Mouse (Mus musculus) neural tube, embryonic 14.5 days (tissue): ENCODE results near the gene Dnajc3. TPM values are rescaled to one million over a fixed set of nuclear protein-coding genes. Genes with fewer than 3 reads are reported as not detected.

ENCODE experiments used
- ATAC-seq: fragments of 200-750 bp; cut with Nextera tagmentation; 2 replicates; pipeline ENCODE4 v1.8.0; 2017; ENCODE audit warnings: low read depth, mild to moderate bottlenecking, moderate TSS enrichment, moderate library complexity
- H3K27ac ChIP-seq: fragments of 300-500 bp; sonication (generic); 2 replicates; pipeline ENCODE4 v1.5.1; 2014; ENCODE audit warnings: low read depth, mild to moderate bottlenecking, control low read depth, low read length, moderate library complexity, mixed read lengths
- H3K27me3 ChIP-seq: fragments of 300-500 bp; sonication (generic); 2 replicates; pipeline ENCODE4 v1.6.1; 2014; ENCODE audit warnings: low read length; ENCODE audit not compliant: control insufficient read depth, insufficient read depth
- H3K36me3 ChIP-seq: fragments of 300-500 bp; sonication (generic); 2 replicates; pipeline ENCODE4 v1.6.1; 2014; ENCODE audit warnings: low read length, mixed read lengths; ENCODE audit not compliant: control insufficient read depth, insufficient read depth
- H3K4me1 ChIP-seq: fragments of 300-500 bp; sonication (generic); 2 replicates; pipeline ENCODE4 v1.6.1; 2014; ENCODE audit warnings: low read length; ENCODE audit not compliant: control insufficient read depth, insufficient read depth
- H3K4me2 ChIP-seq: fragments of 300-500 bp; sonication (generic); 2 replicates; pipeline ENCODE4 v1.6.1; 2014; ENCODE audit warnings: mild to moderate bottlenecking, low read depth, low read length, control low read depth
- H3K4me3 ChIP-seq: fragments of 300-500 bp; sonication (generic); 2 replicates; pipeline ENCODE4 v1.5.1; 2014; ENCODE audit warnings: low read depth, low read length, control low read depth, mixed read lengths
- H3K9ac ChIP-seq: fragments of 300-500 bp; sonication (generic); replicated peaks from 2 replicates; pipeline ENCODE4 v1.6.1; 2014; ENCODE audit warnings: low read depth, mild to moderate bottlenecking, control low read depth, low read length, mixed read lengths
- H3K9me3 ChIP-seq: fragments of 300-500 bp; sonication (generic); 2 replicates; pipeline ENCODE4 v1.6.1; 2016; ENCODE audit warnings: low read length; ENCODE audit not compliant: control insufficient read depth
- WGBS: fragments of 180-500 bp; shearing (Covaris S2); extraction: QIAGEN DNeasy Blood & Tissue Kit; methylation state at CpG from one replicate; pipeline ENCODE4 v1.1.7; 2014; 5-methylcytosine and 5-hydroxymethylcytosine counted together
- polyA plus RNA-seq: library from polyadenylated mRNA; unstranded; fragments of >200 nt; fragmentation: Nextera tagmentation; extraction: Ambion mirVana; gene quantifications from 2 replicates; pipeline ENCODE4 v1.2.1, GENCODE M21; 2014

Gene Dnajc3
- polyA plus RNA-seq, 1 experiment from 2014 or later, result 21.7 TPM

DNA sequence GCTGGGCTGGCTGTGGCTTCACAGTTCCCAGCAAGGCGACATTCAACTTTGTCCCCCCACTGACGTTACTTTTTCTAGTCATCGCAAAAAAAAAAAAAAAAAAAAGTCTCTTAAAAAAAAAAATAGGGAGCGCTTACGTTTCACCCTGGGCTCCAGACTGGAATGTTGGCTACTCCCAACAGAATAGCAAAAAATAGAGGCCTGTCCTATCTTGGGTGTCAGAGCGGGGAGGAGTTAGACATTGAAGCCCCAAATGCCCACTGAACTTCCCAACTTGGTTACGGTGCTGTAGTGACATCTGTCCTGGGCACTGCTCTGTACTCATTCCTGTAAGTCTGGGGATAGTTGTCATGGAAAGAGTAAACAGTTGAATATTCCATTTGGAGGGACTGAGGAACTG, 775 bp downstream of the Dnajc3 start:
- ATAC-seq, result no peak
- peak overlapping the region; percentile 96 for H3K9ac ChIP-seq
- peak overlapping the region; percentile 98 for H3K4me3 ChIP-seq
- WGBS, result under 1% methylated on average over 7 of the region's 7 CpGs
- no peaks in the 10 kb centered on the region for H3K9me3 ChIP-seq
- H3K4me1 ChIP-seq, result no peaks in the 10 kb centered on the region
- H3K36me3 ChIP-seq, result no peaks in the 10 kb centered on the region
- peak overlapping the region; percentile 52 for H3K4me2 ChIP-seq
- H3K27me3 ChIP-seq, result no peaks in the 10 kb centered on the region
- no peak overlapping the region for H3K27ac ChIP-seq

DNA sequence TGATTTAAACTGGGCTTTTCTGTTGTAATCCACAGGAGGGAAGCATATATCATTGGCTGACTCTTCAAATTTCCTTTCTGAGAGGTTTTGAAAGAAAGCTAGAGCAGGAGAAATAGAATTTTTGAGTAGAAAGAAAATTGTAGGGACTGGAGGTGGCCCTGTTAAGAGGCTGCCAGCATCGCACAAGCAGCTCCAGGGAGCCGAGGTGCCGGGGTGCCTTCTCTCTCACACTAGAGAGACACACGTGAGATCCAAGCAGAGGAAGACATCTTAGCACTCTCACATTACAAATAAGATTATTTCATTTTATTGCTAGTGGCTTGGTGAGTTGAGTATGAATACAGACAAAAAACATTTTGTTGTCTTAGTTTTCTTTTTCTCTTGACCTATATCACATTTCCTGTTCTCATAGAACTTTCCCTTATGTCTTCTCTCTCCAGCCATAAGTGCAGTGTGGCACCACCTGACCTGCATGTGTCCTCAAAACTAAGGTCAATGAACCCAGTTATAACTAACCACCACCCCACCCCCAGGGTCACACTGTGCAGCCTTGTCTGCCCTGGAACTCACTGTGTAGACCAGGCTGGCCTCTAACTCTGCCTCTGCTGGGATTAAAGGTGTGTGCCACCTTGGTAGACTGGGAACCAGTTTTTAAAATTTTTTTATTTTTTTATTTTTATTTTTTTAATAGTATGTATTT, 3.2 kb downstream of the Dnajc3 start:
- H3K9ac ChIP-seq, result no peak overlapping the region
- no peak for ATAC-seq
- 75% methylated on average over 4 of the region's 4 CpGs for WGBS

DNA sequence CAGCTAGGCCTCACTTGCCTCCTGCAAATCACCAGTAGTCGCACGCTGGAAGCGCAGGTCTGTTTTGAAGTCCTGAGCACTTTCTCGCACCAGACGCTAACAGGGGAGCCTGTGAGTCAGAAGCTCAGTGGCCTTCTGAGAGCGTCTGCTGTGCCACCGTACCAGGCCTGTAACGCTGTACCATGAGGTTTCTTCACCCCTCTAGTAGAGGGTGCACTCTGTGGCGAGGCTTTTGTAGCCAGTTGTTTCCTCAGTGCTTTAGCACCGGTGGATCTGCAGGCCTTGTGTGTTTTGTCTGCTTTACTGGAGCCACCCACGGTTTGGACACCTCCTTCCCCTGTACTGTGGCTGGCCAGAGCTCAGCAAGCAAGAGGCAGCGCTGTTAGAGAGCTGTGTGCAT, 4.3 kb downstream of the Dnajc3 start:
- Histone ChIP-seq H3K27me3 (no peaks in the 10 kb centered on the region), H3K9ac (no peak overlapping the region), H3K9me3 (no peaks in the 10 kb centered on the region), H3K27ac (no peak overlapping the region), H3K4me3 (no peak overlapping the region), H3K36me3 (no peaks in the 10 kb centered on the region), H3K4me2 (no peak overlapping the region), H3K4me1 (no peaks in the 10 kb centered on the region)
- 42% methylated on average over 12 of the region's 12 CpGs for WGBS
- ATAC-seq, result no peak

More for the DNA sequence above, 3.2 kb downstream of the Dnajc3 start:
- Histone ChIP-seq H3K4me3 (no peak overlapping the region), H3K9me3 (no peaks in the 10 kb centered on the region), H3K27me3 (no peaks in the 10 kb centered on the region), H3K4me1 (no peaks in the 10 kb centered on the region), H3K27ac (no peak overlapping the region), H3K36me3 (no peaks in the 10 kb centered on the region), H3K4me2 (no peak overlapping the region)

DNA sequence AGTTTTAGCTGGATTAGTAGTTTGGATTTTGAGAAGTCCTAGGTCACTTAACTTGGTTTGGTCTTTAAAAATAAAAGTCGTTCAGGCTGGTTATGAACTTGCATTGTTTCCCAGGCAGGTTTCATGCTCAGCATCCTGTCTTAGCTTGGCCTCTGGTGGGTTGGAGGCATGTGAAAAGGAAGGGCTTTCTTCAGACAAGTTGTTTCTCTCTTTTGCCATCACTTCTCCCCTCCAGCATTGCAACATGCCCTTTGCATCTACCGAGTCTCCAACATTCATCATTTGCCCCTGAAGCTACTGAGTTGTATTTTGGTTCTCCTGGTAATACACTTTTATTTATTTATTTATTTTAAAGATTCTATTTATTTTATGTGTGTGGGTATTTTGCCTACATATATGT, 6.9 kb downstream of the Dnajc3 start:
- no peaks in the 10 kb centered on the region for H3K36me3 ChIP-seq
- no peak overlapping the region for H3K4me2 ChIP-seq
- ATAC-seq, result no peak
- H3K9ac ChIP-seq, result no peak overlapping the region
- no peak overlapping the region for H3K27ac ChIP-seq
- no peak overlapping the region for H3K4me3 ChIP-seq
- no peaks in the 10 kb centered on the region for H3K27me3 ChIP-seq
- WGBS, result 91% methylated on average over 2 of the region's 2 CpGs
- H3K4me1 ChIP-seq, result no peaks in the 10 kb centered on the region
- H3K9me3 ChIP-seq, result no peaks in the 10 kb centered on the region

DNA sequence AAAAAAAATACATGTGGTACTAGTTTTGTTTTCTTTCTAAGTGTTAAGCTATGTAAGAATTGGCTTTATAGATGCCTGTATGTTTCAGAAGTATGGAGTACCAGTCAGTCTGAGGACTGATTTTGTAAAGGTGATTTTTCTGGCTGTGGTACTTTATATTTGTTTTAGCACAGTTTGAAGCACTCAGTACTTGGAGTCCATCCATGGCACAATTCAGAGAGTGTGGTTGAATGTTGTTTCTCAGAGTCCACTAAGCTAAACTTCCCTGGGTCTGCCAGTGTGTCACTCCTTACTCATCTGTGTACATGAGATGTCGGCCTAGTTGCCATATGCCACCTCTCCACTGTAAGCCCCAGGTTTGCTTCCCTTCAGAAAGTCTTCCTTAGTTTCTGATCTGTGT, 11.1 kb downstream of the Dnajc3 start:
- no peak overlapping the region for H3K9ac ChIP-seq
- 86% methylated on average over 1 of the region's 1 CpGs for WGBS
- ATAC-seq, result no peak
- H3K9me3 ChIP-seq, result no peaks in the 10 kb centered on the region
- H3K27me3 ChIP-seq, result no peaks in the 10 kb centered on the region
- no peak overlapping the region for H3K27ac ChIP-seq
- no peak overlapping the region for H3K4me3 ChIP-seq
- H3K4me2 ChIP-seq, result no peak overlapping the region
- H3K36me3 ChIP-seq, result no peaks in the 10 kb centered on the region
- H3K4me1 ChIP-seq, result no peaks in the 10 kb centered on the region

DNA sequence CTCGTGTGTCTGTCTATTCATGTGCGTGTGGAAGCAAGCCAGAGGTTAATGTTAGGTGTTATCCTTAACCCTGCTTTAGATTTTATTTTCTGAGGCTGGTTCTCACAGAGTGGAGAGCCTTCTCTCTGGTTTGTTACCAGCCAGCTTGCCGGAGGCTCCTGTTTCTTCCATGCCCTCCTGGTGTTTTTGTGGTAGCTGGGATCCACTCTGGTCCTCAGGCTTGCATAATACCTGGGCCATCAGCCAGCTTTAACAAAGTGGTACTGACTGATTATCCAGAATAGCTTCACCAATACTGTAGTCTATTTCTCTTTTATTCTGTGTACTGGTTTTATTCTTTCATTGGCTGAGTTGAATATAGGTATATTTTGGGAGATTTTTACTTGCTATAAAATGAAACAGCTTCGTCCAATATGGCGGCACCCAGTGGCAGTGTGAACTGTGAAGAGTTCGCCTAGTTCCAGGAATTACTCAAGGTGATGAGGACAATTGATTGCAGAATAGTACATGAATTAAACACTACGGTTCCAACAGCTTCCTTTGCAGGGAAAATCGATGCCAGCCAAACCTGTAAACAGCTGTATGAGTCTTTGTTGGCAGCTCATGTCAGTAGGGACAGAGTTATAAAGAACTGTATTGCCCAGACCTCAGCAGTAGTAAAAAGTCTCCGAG, 14.3 kb downstream of the Dnajc3 start:
- no peaks in the 10 kb centered on the region for H3K9me3 ChIP-seq
- no peak overlapping the region for H3K9ac ChIP-seq
- H3K36me3 ChIP-seq, result no peaks in the 10 kb centered on the region
- H3K27ac ChIP-seq, result no peak overlapping the region
- H3K4me3 ChIP-seq, result no peak overlapping the region
- H3K27me3 ChIP-seq, result no peaks in the 10 kb centered on the region
- H3K4me2 ChIP-seq, result no peak overlapping the region
- 91% methylated on average over 9 of the region's 9 CpGs for WGBS
- no peak for ATAC-seq
- H3K4me1 ChIP-seq, result no peaks in the 10 kb centered on the region

DNA sequence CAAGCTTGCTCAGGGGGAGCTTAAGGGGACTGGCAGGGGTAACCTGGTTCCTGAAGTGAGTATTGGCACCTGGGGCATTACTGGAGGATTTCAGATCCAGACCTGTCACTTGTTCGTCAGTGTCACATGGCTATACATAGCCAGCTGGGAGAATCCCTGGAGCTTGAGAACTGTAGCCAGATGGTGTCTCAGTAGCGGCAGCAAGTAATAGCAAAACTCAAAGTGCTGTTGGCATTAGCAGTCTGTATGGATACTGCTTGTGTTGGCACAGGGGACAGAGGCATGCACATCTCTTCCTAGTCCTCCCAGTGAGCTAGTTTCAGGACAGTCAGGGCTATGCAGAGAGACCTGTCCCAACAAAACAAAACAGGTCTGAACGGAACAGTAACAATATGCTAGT, 20.2 kb downstream of the Dnajc3 start:
- no peaks in the 10 kb centered on the region for H3K27me3 ChIP-seq
- H3K4me1 ChIP-seq, result no peaks in the 10 kb centered on the region
- no peak for ATAC-seq
- peaks cover 24% of the 10 kb centered on the region for H3K36me3 ChIP-seq
- WGBS, result 80% methylated on average over 3 of the region's 3 CpGs
- H3K9ac ChIP-seq, result no peak overlapping the region
- no peak overlapping the region for H3K27ac ChIP-seq
- no peak overlapping the region for H3K4me3 ChIP-seq
- no peak overlapping the region for H3K4me2 ChIP-seq
- H3K9me3 ChIP-seq, result no peaks in the 10 kb centered on the region

DNA sequence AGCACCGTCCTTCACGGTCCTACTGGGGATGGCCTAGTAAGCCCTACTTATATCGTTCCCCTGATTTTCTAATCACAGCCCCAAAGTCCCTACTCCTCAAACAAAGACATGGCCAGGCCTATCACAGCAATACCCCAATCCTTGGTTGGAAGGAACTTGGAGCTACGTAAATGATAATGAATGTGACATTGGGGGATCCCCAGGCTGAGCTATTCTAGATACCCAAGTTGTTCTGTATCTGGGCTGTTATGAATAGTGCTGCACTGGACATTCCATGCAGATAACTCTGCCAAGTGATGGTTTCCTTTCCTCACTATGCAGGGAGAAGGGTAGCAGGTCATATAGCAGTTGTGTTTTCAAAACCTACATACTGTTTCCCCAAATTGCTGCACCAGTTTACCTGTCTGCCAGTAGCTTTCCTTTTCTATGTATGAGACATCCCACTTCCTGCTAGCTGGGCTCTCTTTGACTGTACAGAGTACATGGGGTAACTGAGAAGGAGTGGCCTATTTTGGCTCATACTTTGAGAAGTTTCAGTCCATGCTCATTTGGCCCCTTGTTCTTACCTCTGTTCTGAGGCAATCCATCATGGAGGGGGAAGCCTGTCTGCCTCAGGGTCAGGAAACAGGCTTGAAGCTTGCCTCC, 27.7 kb downstream of the Dnajc3 start:
- Histone ChIP-seq H3K36me3 (peaks cover 10% of the 10 kb centered on the region; the same call in 1 of the 2 replicates), H3K4me3 (no peak overlapping the region), H3K4me1 (no peaks in the 10 kb centered on the region), H3K4me2 (no peak overlapping the region), H3K27ac (no peak overlapping the region), H3K27me3 (no peaks in the 10 kb centered on the region), H3K9me3 (no peaks in the 10 kb centered on the region), H3K9ac (no peak overlapping the region)
- 95% methylated on average over 4 of the region's 4 CpGs for WGBS
- ATAC-seq, result no peak

DNA sequence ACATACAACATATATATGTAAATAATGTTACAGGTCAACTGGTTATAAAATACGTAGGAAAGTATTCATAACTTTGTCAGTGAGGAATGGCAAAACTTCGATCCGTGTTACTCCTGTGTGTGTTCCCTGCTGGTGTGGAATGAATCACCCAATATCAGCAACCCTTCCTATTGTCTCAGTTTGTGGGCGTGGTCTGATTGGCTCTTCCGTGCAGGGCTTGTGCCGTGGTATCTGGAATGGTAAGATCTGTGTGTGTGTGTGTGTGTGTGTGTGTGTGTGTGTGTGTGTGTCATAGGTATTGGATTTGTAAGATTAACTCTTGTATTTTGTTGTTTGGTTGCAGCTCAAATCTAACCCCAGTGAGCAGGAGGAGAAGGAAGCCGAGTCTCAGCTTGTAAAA, 29.9 kb downstream of the Dnajc3 start:
- Histone ChIP-seq H3K4me1 (no peaks in the 10 kb centered on the region), H3K27ac (no peak overlapping the region), H3K4me2 (no peak overlapping the region), H3K9me3 (no peaks in the 10 kb centered on the region), H3K36me3 (peaks cover 18% of the 10 kb centered on the region), H3K27me3 (no peaks in the 10 kb centered on the region), H3K9ac (no peak overlapping the region), H3K4me3 (no peak overlapping the region)
- WGBS, result 88% methylated on average over 7 of the region's 7 CpGs
- no peak for ATAC-seq
